Mouse (Mus musculus): ENCODE measurements at regions not wholly inside any gene's neighbourhood (a gene's known extent, or its start where the extent isn't known, plus 50 kb on each side); places are given as distances from the start of the nearest gene placed in this dataset.

GRCm38 (mm10) chr5:27963765-27964164 lies 107.4 kb upstream of the Insig1 start:
- DNase-seq = no peak

DNA sequence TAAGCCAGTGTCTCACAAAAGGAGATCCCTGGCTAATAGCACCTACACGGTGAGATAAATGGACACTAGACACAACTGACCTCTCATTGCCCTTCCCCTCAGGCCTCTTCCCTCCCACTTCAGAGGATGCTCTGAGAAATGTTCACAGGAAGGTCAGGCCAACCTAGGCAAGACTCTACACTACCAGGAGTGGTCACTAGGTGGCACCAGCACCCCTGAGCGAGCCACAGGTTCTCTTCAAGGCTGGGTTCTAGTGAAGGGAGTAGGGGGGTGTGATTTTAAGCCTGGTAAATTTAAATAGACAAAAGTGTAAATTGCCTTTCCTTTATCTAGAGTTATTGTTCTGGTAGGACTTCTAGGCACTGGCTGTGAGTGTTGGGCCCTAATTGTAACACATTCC lies 76.0 kb upstream of the Insig1 start:
- peak; percentile 85 to 91 for DNase-seq

GRCm38 (mm10) chr5:27997751-27998150 lies 73.4 kb upstream of the Insig1 start:
- no peak for DNase-seq

DNA sequence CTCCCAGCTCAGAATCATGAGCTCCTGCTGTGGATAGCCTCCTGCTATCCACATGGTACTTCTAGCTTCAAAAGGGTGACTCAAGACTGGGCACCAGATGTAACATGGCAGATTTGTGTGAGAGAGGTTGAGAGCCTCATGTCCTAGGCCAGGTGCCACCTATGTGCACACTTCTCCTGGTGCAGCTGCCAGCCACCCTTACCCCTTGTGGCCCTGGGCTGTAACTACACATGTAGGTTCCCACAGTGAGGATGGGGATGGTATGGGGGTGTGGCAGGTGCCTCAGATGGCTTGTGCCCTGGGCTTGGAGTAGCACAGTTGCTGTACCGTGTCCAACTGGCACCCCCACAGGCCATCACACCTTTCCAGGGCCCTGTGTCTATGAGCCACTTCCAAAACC lies 68.2 kb upstream of the Insig1 start:
- DNase-seq = no peak

DNA sequence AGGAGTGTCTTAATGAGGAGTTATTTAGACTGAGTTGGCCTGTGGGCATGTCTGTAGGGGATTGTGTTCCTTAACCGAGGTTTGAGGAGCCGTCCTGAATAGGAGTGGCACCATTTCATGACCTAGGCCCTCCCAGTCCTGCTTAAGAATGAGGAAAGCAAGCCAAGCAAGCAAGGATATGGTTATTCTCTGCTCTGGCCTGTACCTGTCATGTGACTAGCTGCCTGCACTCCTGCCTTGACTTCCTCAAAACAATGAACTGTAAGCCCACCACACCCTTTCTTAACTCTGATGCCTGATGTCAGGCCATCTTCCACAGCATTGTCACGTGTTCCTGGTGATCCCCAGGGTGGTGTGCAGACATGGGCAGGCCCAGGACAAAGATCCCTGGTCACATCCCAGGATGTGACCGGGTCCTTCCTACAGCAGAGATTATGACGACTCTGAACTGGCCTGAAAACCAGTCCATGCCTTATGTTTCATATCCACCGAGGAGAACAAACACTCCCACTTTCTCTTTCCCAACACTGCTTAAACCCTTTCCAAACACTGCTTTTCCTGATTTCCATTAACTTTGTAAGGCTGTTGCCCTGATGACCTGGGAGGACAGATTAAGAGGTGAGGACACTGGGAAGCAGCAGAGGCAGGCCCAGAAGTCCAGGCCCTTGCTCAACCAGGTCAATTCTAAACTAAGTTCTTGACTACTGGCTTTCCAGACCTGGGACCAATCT lies 67.2 kb upstream of the Insig1 start:
- no peak for DNase-seq

DNA sequence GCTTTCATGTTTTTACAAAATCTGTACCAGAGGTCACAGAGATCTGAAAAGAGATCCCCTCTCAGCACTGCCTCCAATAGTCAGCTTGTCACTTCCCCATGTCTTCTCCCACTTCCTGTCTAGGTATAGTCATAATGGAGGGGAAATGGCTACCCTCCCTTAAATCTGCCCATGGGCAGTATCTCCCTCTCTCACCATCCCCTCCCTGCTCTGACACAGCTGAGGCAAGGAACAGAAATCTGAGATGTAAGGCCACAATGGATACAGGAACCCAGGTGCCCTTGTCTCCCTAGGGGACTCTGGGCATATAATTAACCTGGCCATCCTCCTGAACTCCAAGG lies 66.7 kb upstream of the Insig1 start:
- no peak for DNase-seq

GRCm38 (mm10) chr5:28009386-28009785 lies 61.8 kb upstream of the Insig1 start:
- DNase-seq = no peak

DNA sequence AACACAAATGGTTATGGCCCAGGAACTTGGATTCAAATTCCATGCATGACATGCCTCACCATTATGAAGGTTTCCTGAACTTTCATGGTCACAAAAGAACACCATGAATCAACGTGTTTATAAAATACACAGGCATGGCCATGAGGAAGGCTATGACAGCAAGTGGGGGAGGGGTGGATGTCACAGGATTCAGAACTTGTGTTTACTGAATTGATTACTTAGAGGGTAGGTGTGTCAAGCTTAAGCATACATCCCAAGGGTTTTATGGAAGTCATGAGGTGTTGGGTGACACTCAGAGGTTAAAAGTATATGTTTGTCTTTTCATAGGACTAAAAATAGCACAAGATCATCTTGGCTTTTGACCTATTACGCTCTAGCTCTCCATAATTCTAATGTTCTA lies 61.3 kb upstream of the Insig1 start:
- no peak for DNase-seq

GRCm38 (mm10) chr5:28010529-28010928 lies 60.6 kb upstream of the Insig1 start:
- no peak for DNase-seq

GRCm38 (mm10) chr5:28012496-28012895 lies 58.7 kb upstream of the Insig1 start:
- no peak for DNase-seq

DNA sequence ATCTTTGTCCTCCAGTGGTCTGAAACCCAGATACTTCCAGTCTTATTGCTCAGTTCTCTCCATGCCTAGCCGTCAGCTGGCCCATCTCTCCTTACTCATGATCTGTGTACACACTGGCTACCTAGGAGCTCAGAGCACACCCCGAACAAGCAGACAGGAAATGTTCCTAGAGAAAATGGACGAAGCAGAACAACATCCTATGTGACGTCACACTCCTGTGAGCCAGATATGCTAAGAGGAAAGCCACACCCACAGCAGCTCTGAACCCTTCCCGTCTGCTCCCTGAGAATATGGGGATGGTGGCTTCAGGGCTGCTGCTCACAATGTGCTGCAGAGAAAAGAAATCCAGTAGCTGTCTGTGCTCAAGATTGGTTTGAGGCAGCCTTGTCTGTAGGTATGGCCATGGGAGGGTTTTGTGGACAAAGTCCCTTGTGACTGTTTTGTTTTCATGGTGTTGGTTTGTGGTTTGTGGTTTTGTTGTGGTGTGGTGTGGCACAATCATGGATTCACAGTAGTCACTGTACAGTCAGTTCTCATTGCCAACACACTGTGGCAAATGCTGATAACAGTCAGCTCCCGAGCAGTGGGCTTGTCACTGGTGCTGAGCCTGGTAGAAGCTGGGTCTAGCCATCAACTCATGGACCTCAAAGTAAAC lies 57.4 kb upstream of the Insig1 start:
- no peak for DNase-seq

DNA sequence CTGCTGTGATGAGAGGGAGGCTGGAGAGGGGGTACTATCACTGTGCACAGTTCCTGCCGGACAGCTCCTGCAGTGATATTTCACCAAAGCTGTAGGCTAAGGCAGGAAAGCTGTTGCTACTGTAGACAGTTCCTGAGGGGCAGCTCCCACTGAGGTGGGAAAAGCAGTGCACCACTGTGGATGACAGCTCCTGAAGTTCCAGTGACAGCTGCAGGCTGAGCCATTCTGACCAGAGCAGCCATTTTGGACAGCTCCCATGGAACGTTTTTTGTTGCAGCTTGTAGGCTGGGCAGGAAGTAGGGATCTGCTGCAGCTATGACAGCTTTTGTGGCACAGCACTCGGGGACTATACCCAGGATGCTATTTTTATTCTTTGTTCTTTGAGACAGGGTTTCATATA lies 51.3 kb upstream of the Insig1 start:
- DNase-seq = no peak
